In genomic region chr6:8645708-8646107, GRCm38 (mm10) we compare ENCODE assay signal across 15 mouse cellular contexts.
DNase-seq lines count a peak whose midpoint lies in the region; ATAC-seq and TF ChIP-seq lines count a peak whose summit lies in the region.
"Had no signal": no experiment of that assay in that cellular context is flagged by ENCODE, and none has a peak within 500 bp of the region (broad histone marks: within the 10 kb centered on the region; RNA-seq: fewer than 3 reads in every experiment).

No protein-coding gene starts in this region.

- H3K4me3 ChIP-seq in forebrain, embryonic 13.5 days: no peak overlapping the region
- no peak overlapping the region for H3K4me3 ChIP-seq in forebrain, postnatal 0 days (ENCODE audit: low read depth, low read length)
- H3K4me3 ChIP-seq in kidney, embryonic 16.5 days (ENCODE audit: low read length): no peak overlapping the region
- H3K4me3 ChIP-seq in kidney, embryonic 14.5 days (ENCODE audit: low read length): no peak overlapping the region
- no peak overlapping the region for H3K4me3 ChIP-seq in intestine, embryonic 15.5 days (replicated peaks)
- H3K4me3 ChIP-seq: embryonic facial prominence, embryonic 10.5 days; limb, embryonic 13.5 days had no signal

- H3K4me2 ChIP-seq in forebrain, embryonic 13.5 days: no peak overlapping the region
- no peak overlapping the region for H3K4me2 ChIP-seq in forebrain, postnatal 0 days (ENCODE audit: low read depth)
- H3K4me2 ChIP-seq in kidney, embryonic 16.5 days (replicated peaks; ENCODE audit: low read depth, low read length): no peak overlapping the region
- H3K4me2 ChIP-seq in kidney, embryonic 14.5 days (replicated peaks; ENCODE audit: low read depth, low read length): no peak overlapping the region
- no peak overlapping the region for H3K4me2 ChIP-seq in intestine, embryonic 15.5 days (replicated peaks)
- H3K4me2 ChIP-seq: limb, embryonic 13.5 days had no signal

- H3K9ac ChIP-seq in forebrain, embryonic 13.5 days: no peak overlapping the region
- H3K9ac ChIP-seq in forebrain, postnatal 0 days: no peak overlapping the region
- H3K9ac ChIP-seq in kidney, embryonic 16.5 days (replicated peaks; ENCODE audit: low read length): no peak overlapping the region
- H3K9ac ChIP-seq in kidney, embryonic 14.5 days (ENCODE audit: low read depth, low read length): no peak overlapping the region
- no peak overlapping the region for H3K9ac ChIP-seq in intestine, embryonic 15.5 days
- H3K9ac ChIP-seq: limb, embryonic 13.5 days; liver, embryonic 14.5 days had no signal

- no peaks in the 10 kb centered on the region for H3K9me3 ChIP-seq in forebrain, embryonic 13.5 days (replicated peaks)
- no peaks in the 10 kb centered on the region for H3K9me3 ChIP-seq in forebrain, postnatal 0 days (ENCODE audit: low read length)
- H3K9me3 ChIP-seq in kidney, embryonic 16.5 days (ENCODE audit: low read length): no peaks in the 10 kb centered on the region
- H3K9me3 ChIP-seq in kidney, embryonic 14.5 days (ENCODE audit: control insufficient read depth, low read length): no peaks in the 10 kb centered on the region
- H3K9me3 ChIP-seq in intestine, embryonic 15.5 days: no peaks in the 10 kb centered on the region
- H3K9me3 ChIP-seq: embryonic facial prominence, embryonic 10.5 days; G1E; limb, embryonic 13.5 days had no signal

- no peaks in the 10 kb centered on the region for H3K27me3 ChIP-seq in forebrain, embryonic 13.5 days
- H3K27me3 ChIP-seq in forebrain, postnatal 0 days (ENCODE audit: insufficient read depth, low read length): no peaks in the 10 kb centered on the region
- H3K27me3 ChIP-seq in kidney, embryonic 16.5 days (ENCODE audit: insufficient read depth, low read length): no peaks in the 10 kb centered on the region
- no peaks in the 10 kb centered on the region for H3K27me3 ChIP-seq in kidney, embryonic 14.5 days (ENCODE audit: control insufficient read depth, insufficient read depth, low read length)
- no peaks in the 10 kb centered on the region for H3K27me3 ChIP-seq in intestine, embryonic 15.5 days (replicated peaks)
- H3K27me3 ChIP-seq: limb, embryonic 13.5 days had no signal

- no peak for DNase-seq in forebrain, postnatal 0 days
- DNase-seq in brain, adult 2 months (ENCODE audit: low read depth, low spot score): peak; percentile 75
- peak; percentile 52 for DNase-seq in cerebellum, adult 9-11 months
- DNase-seq: kidney, postnatal 14 days; midbrain, embryonic 14.5 days; thymus, postnatal 25 days had no signal

- no peak for TF ChIP-seq CTCF in forebrain, postnatal 0 days (IDR thresholded peaks at IDR 0.05; ENCODE audit: low read depth)

- no peaks in the 10 kb centered on the region for H3K36me3 ChIP-seq in forebrain, embryonic 13.5 days (ENCODE audit: poor library complexity, severe bottlenecking)
- H3K36me3 ChIP-seq in forebrain, postnatal 0 days (ENCODE audit: insufficient read depth): no peaks in the 10 kb centered on the region
- H3K36me3 ChIP-seq in kidney, embryonic 16.5 days (ENCODE audit: insufficient read depth, low read length): no peaks in the 10 kb centered on the region
- H3K36me3 ChIP-seq in kidney, embryonic 14.5 days (ENCODE audit: control insufficient read depth, insufficient read depth, low read length): no peaks in the 10 kb centered on the region
- no peaks in the 10 kb centered on the region for H3K36me3 ChIP-seq in intestine, embryonic 15.5 days
- H3K36me3 ChIP-seq: embryonic facial prominence, embryonic 10.5 days; G1E; limb, embryonic 13.5 days had no signal

- 45% methylated on average over 2 of the region's 2 CpGs for WGBS in forebrain, embryonic 13.5 days
- WGBS in forebrain, postnatal 0 days: 50% methylated on average over 2 of the region's 2 CpGs
- 68% methylated on average over 2 of the region's 2 CpGs for WGBS in kidney, embryonic 16.5 days
- WGBS in kidney, embryonic 14.5 days: 71% methylated on average over 2 of the region's 2 CpGs
- WGBS in intestine, embryonic 15.5 days: 60% methylated on average over 2 of the region's 2 CpGs

- no peak overlapping the region for H3K27ac ChIP-seq in forebrain, embryonic 13.5 days
- H3K27ac ChIP-seq in forebrain, postnatal 0 days (ENCODE audit: low read depth, low read length): no peak overlapping the region
- H3K27ac ChIP-seq in kidney, embryonic 16.5 days (ENCODE audit: low read length): peak overlapping the region; percentile 7; the same call in 1 of the 2 replicates
- H3K27ac ChIP-seq in kidney, embryonic 14.5 days (ENCODE audit: low read depth, low read length): no peak overlapping the region
- H3K27ac ChIP-seq in intestine, embryonic 15.5 days: no peak overlapping the region
- H3K27ac ChIP-seq: liver, embryonic 14.5 days; stomach, postnatal 0 days had no signal

- peaks cover 8% of the 10 kb centered on the region for H3K4me1 ChIP-seq in forebrain, embryonic 13.5 days
- no peaks in the 10 kb centered on the region for H3K4me1 ChIP-seq in forebrain, postnatal 0 days (ENCODE audit: insufficient read depth)
- peaks cover 14% of the 10 kb centered on the region; the same call in 1 of the 2 replicates for H3K4me1 ChIP-seq in kidney, embryonic 16.5 days (ENCODE audit: insufficient read depth, low read length)
- peaks cover 9% of the 10 kb centered on the region; the same call in 1 of the 2 replicates for H3K4me1 ChIP-seq in kidney, embryonic 14.5 days (ENCODE audit: control insufficient read depth, insufficient read depth, low read length)
- peaks cover 2% of the 10 kb centered on the region; the same call in 1 of the 2 replicates for H3K4me1 ChIP-seq in intestine, embryonic 15.5 days (replicated peaks)

- peak; percentile 34; the same call in 1 of the 2 replicates for ATAC-seq in forebrain, embryonic 13.5 days
- ATAC-seq in forebrain, postnatal 0 days: no peak
- ATAC-seq in kidney, embryonic 16.5 days (ENCODE audit: low FRiP score, low TSS enrichment): no peak
- no peak for ATAC-seq in kidney, embryonic 14.5 days (ENCODE audit: low FRiP score, low TSS enrichment)
- no peak for ATAC-seq in intestine, embryonic 15.5 days
